Mouse (Mus musculus) MEL (cell line): Measurements from ENCODE around the gene Tmem176b. TPM values are rescaled to one million over a fixed set of nuclear protein-coding genes. Genes with fewer than 3 reads are reported as not detected.

Source experiments
- DNase-seq: peaks from one replicate; pipeline ENCODE4 v3.0.0; 2011; ENCODE audit warnings: low read depth, low spot score
- H3K27ac ChIP-seq: 2 replicates; pipeline ENCODE4 v1.5.1; 2012; ENCODE audit warnings: low read depth, mild to moderate bottlenecking, control low read depth, low read length, moderate library complexity; ENCODE audit not compliant: control insufficient read depth
- H3K27me3 ChIP-seq, 2 experiments: fragments of 150-350 bp in 1 of 2; sonication (generic) in 1 of 2; 2 replicates each; pipeline ENCODE4 v1.6.1; 2012; ENCODE audit warnings: low read length in 2 of 2, mild to moderate bottlenecking in 2 of 2, improper control_type of control experiment in 1 of 2, moderate library complexity in 1 of 2; ENCODE audit not compliant: insufficient read depth in 2 of 2, control insufficient read depth in 1 of 2
- H3K36me3 ChIP-seq, 2 experiments: 2 replicates each; pipeline ENCODE4 v1.6.1; 2012 to 2014; ENCODE audit warnings: low read length in 2 of 2, improper control_type of control experiment in 1 of 2, inconsistent platforms in 1 of 2, mild to moderate bottlenecking in 1 of 2; ENCODE audit not compliant: insufficient read depth in 2 of 2, control insufficient read depth in 1 of 2
- H3K4me1 ChIP-seq, 2 experiments: fragments of 150-350 bp in 1 of 2; sonication (generic) in 1 of 2; 2 replicates each; pipeline ENCODE4 v1.6.1; 2012; ENCODE audit warnings: low read length in 2 of 2, improper control_type of control experiment in 1 of 2, mild to moderate bottlenecking in 1 of 2; ENCODE audit not compliant: insufficient read depth in 2 of 2, control insufficient read depth in 1 of 2
- H3K4me3 ChIP-seq, 2 experiments: fragments of 150-350 bp in 1 of 2; sonication (generic) in 1 of 2; 2 replicates each; pipeline ENCODE4 v1.5.1; 2012; ENCODE audit warnings: low read depth in 2 of 2, low read length in 2 of 2, mild to moderate bottlenecking in 2 of 2, moderate library complexity in 2 of 2, control low read depth in 1 of 2, improper control_type of control experiment in 1 of 2; ENCODE audit not compliant: control insufficient read depth in 1 of 2, insufficient read depth in 1 of 2
- H3K79me2 ChIP-seq: 2 replicates; pipeline ENCODE4 v1.6.1; 2012; ENCODE audit warnings: mild to moderate bottlenecking, low read length, moderate library complexity; ENCODE audit not compliant: control insufficient read depth, poor library complexity, insufficient read depth
- H3K9ac ChIP-seq: 2 replicates; pipeline ENCODE4 v1.6.1; 2012; ENCODE audit warnings: low read depth, mild to moderate bottlenecking, control low read depth, low read length, moderate library complexity; ENCODE audit not compliant: control insufficient read depth, poor library complexity, severe bottlenecking
- H3K9me3 ChIP-seq: fragments of 150-350 bp; sonication (generic); replicated peaks from 2 replicates; pipeline ENCODE4 v1.6.1; 2012; ENCODE audit warnings: mild to moderate bottlenecking, low read length, improper control_type of control experiment, moderate library complexity; ENCODE audit not compliant: insufficient read depth
- ETS1 ChIP-seq: IDR thresholded peaks from 2 replicates; pipeline ENCODE4 v1.6.1; 2012; ENCODE audit warnings: low read depth, mild to moderate bottlenecking, inconsistent platforms, low read length, improper control_type of control experiment, moderate library complexity
- KAT2A ChIP-seq: conservative IDR thresholded peaks from 2 replicates; pipeline ENCODE4 v1.6.1; 2012; ENCODE audit warnings: low read depth, low read length, improper control_type of control experiment, inconsistent platforms
- MAX ChIP-seq: IDR thresholded peaks from 2 replicates; pipeline ENCODE4 v1.6.1; 2011; ENCODE audit warnings: low read length, improper control_type of control experiment
- MEF2A ChIP-seq: IDR thresholded peaks from 2 replicates; pipeline ENCODE4 v1.6.1; 2014; ENCODE audit warnings: low read depth, mild to moderate bottlenecking, inconsistent platforms, low read length, improper control_type of control experiment; ENCODE audit not compliant: poor library complexity, insufficient replicate concordance, severe bottlenecking; ENCODE audit errors: extremely low read depth
- MXI1 ChIP-seq: IDR thresholded peaks from 2 replicates; pipeline ENCODE4 v1.6.1; 2011; ENCODE audit warnings: mild to moderate bottlenecking, low read depth, low read length, improper control_type of control experiment
- MYB ChIP-seq: IDR thresholded peaks from 2 replicates; pipeline ENCODE4 v1.6.1; 2011; ENCODE audit warnings: mild to moderate bottlenecking, low read depth, low read length, improper control_type of control experiment
- POLR2AphosphoS2 ChIP-seq: IDR thresholded peaks from 2 replicates; pipeline ENCODE4 v1.6.1; 2011; ENCODE audit warnings: low read length, improper control_type of control experiment
- UBTF ChIP-seq: IDR thresholded peaks from 2 replicates; pipeline ENCODE4 v1.6.1; 2012; ENCODE audit warnings: low read depth, mild to moderate bottlenecking, inconsistent platforms, low read length, improper control_type of control experiment, moderate library complexity, borderline replicate concordance; ENCODE audit not compliant: insufficient read depth
- ZMIZ1 ChIP-seq: IDR thresholded peaks from 2 replicates; pipeline ENCODE4 v1.6.1; 2012; ENCODE audit warnings: low read depth, mild to moderate bottlenecking, inconsistent platforms, low read length, improper control_type of control experiment, moderate library complexity
- polyA plus RNA-seq, 2 experiments: library from polyadenylated mRNA; stranded (reverse) in 1 of 2; unstranded in 1 of 2; fragments of >175 nt in 1 of 2; fragments of >200 nt in 1 of 2; gene quantifications; 2 replicates each; pipeline versions ENCODE4 v1.2.1 to v1.2.4; 2012; ENCODE audit warnings: low replicate concordance in 2 of 2, low read depth in 1 of 2; ENCODE audit not compliant: insufficient read length in 2 of 2, insufficient read depth in 1 of 2, missing spikeins in 1 of 2
- total RNA-seq: library from RNA; depleted of rRNA; stranded (reverse); fragments of 300-350 nt; gene quantifications from 2 replicates; pipeline ENCODE4 v1.2.3, GENCODE M21; 2012; rRNA removed

The Tmem176b gene
- total and polyA plus RNA-seq, 3 experiments = 23.0 to 77.0 TPM; not detected in 1

DNA sequence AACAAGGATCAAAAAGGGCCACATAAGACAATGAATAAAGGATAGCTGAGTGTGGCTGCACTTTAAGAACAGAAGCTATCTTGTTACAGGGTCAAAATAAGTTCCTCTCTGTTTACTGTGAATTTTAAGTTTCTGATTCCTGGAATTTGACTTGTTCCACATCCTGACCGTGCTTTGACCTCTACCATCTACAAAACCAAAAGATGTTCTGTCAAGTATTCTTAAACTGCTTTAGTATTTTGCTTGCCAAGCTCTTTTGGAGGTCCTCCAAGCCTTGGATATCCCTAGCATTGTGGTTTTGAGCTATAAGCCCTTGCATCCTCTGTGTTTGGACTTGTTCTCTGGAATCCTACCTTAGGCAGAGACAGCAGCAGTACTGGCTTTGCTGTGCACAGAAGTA lies 56.1 kb downstream of the Tmem176b start:
- Histone ChIP-seq H3K9me3 (no peaks in the 10 kb centered on the region), H3K36me3 (no peaks in the 10 kb centered on the region), H3K9ac (no peak overlapping the region), H3K79me2 (no peaks in the 10 kb centered on the region), H3K27ac (no peak overlapping the region), H3K4me1 (no peaks in the 10 kb centered on the region), H3K27me3 (peaks cover 0 to 1% of the 10 kb centered on the region in 2 experiments; a peak in 1 of 4 replicates), H3K4me3 (no peak overlapping the region)
- DNase-seq = no peak
- TF ChIP-seq MEF2A = no peak
- no peak for TF ChIP-seq POLR2AphosphoS2
- no peak for TF ChIP-seq MYB
- TF ChIP-seq MAX = no peak
- TF ChIP-seq ZMIZ1 = no peak
- no peak for TF ChIP-seq MXI1
- TF ChIP-seq KAT2A = no peak

DNA sequence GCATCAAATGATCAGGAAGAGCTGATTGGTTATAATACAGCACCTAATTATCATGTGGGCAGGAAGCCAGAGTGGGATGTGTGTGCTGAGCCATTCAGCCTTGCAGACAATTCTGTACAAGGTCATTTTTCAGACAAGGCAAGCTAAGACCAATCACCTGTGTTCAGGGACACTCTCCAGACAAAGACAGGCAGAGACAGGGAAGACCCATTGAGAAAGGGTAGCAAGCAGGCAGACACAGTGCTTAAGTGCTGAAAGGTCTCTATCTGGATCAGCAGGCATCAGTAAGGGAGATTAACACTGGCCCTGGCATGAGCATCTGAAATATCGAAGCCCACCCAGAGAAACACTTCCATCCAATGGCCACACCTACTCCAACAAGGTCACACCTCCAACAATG lies 56.9 kb downstream of the Tmem176b start:
- no peak overlapping the region for H3K9ac ChIP-seq
- DNase-seq = no peak

More for the DNA sequence above, 56.9 kb downstream of the Tmem176b start:
- H3K27ac ChIP-seq = no peak overlapping the region
- H3K9me3 ChIP-seq = no peaks in the 10 kb centered on the region
- no peaks in the 10 kb centered on the region for H3K79me2 ChIP-seq
- TF ChIP-seq ETS1 (no peak), UBTF (no peak), MYB (no peak)
- H3K27me3 ChIP-seq = peaks cover 0 to 1% of the 10 kb centered on the region in 2 experiments; a peak in 1 of 4 replicates
- H3K36me3 ChIP-seq = no peaks in the 10 kb centered on the region
- no peak overlapping the region for H3K4me3 ChIP-seq
- H3K4me1 ChIP-seq = no peaks in the 10 kb centered on the region

Other genes with a start within 250 kb of the Tmem176b start
- gene Repin1, start 247.6 kb downstream of the Tmem176b start, total RNA-seq = not detected in 2 replicates
- gene Repin1, start 247.6 kb downstream of the Tmem176b start, polyA plus RNA-seq = not detected
- gene Gm44965, start 247.6 kb downstream of the Tmem176b start, total RNA-seq = not detected in 2 replicates
- not detected for gene Gm44965, start 247.6 kb downstream of the Tmem176b start, polyA plus RNA-seq
- gene Zfp775, start 239.4 kb downstream of the Tmem176b start, total RNA-seq = not detected in 2 replicates
- gene Zfp775, start 239.4 kb downstream of the Tmem176b start, polyA plus RNA-seq = not detected
- gene AI854703, start 214.7 kb downstream of the Tmem176b start, total RNA-seq = not detected in 2 replicates
- gene AI854703, start 214.7 kb downstream of the Tmem176b start, polyA plus RNA-seq = not detected
- gene Gimap8, start 194.3 kb downstream of the Tmem176b start, total RNA-seq = not detected in 2 replicates
- not detected for gene Gimap8, start 194.3 kb downstream of the Tmem176b start, polyA plus RNA-seq
- 3.8 and 4.8 TPM in 2 replicates for gene Gimap9, start 165.4 kb downstream of the Tmem176b start, total RNA-seq
- gene Gimap9, start 165.4 kb downstream of the Tmem176b start, polyA plus RNA-seq = 1 to 10 TPM in 1 of 2 experiments, not detected in 1; 6.2 TPM
- gene Gimap4, start 156.9 kb downstream of the Tmem176b start, total RNA-seq = 0.12 TPM in 1 of 2 replicates, not detected in the other
- under 1 TPM in 1 of 2 experiments, not detected in 1; 0.25 TPM for gene Gimap4, start 156.9 kb downstream of the Tmem176b start, polyA plus RNA-seq
- not detected in 2 replicates for gene Gimap6, start 133.3 kb downstream of the Tmem176b start, total RNA-seq
- gene Gimap6, start 133.3 kb downstream of the Tmem176b start, polyA plus RNA-seq = not detected
- not detected in 2 replicates for gene Gm28053, start 122.9 kb downstream of the Tmem176b start, total RNA-seq
- not detected for gene Gm28053, start 122.9 kb downstream of the Tmem176b start, polyA plus RNA-seq
- not detected in 2 replicates for gene Gimap7, start 122.9 kb downstream of the Tmem176b start, total RNA-seq
- not detected for gene Gimap7, start 122.9 kb downstream of the Tmem176b start, polyA plus RNA-seq
- gene Gimap1, start 102.4 kb downstream of the Tmem176b start, total RNA-seq = not detected in 2 replicates
- not detected for gene Gimap1, start 102.4 kb downstream of the Tmem176b start, polyA plus RNA-seq
- gene Gimap5, start 95.3 kb downstream of the Tmem176b start, total RNA-seq = not detected in 2 replicates
- gene Gimap5, start 95.3 kb downstream of the Tmem176b start, polyA plus RNA-seq = not detected
- not detected in 2 replicates for gene Gimap3, start 70.6 kb downstream of the Tmem176b start, total RNA-seq
- not detected for gene Gimap3, start 70.6 kb downstream of the Tmem176b start, polyA plus RNA-seq
- gene Tmem176a, start 577 bp downstream of the Tmem176b start, total RNA-seq = 3.9 TPM in 2 replicates
- gene Tmem176a, start 577 bp downstream of the Tmem176b start, polyA plus RNA-seq = 10 to 100 TPM in 1 of 2 experiments, not detected in 1; 18.5 TPM
- not detected in 2 replicates for gene Aoc1, start 31.4 kb upstream of the Tmem176b start, total RNA-seq
- gene Aoc1, start 31.4 kb upstream of the Tmem176b start, polyA plus RNA-seq = not detected
- gene 1600015I10Rik, start 88.4 kb upstream of the Tmem176b start, total RNA-seq = not detected in 2 replicates
- gene 1600015I10Rik, start 88.4 kb upstream of the Tmem176b start, polyA plus RNA-seq = not detected
- gene Doxl2, start 133.5 kb upstream of the Tmem176b start, total RNA-seq = not detected in 2 replicates
- gene Doxl2, start 133.5 kb upstream of the Tmem176b start, polyA plus RNA-seq = not detected
- gene Svs1, start 145.4 kb upstream of the Tmem176b start, total RNA-seq = not detected in 2 replicates
- not detected for gene Svs1, start 145.4 kb upstream of the Tmem176b start, polyA plus RNA-seq
- not detected in 2 replicates for gene Gpnmb, start 195.1 kb upstream of the Tmem176b start, total RNA-seq
- gene Gpnmb, start 195.1 kb upstream of the Tmem176b start, polyA plus RNA-seq = not detected
- 27.1 and 27.8 TPM in 2 replicates for gene Malsu1, start 232.3 kb upstream of the Tmem176b start, total RNA-seq
- 10 to 100 TPM in 1 of 2 experiments, not detected in 1; 60.7 TPM for gene Malsu1, start 232.3 kb upstream of the Tmem176b start, polyA plus RNA-seq